Mouse (Mus musculus) CH12.LX (cell line): ENCODE results near the gene Krt42.
"Not testable (repeated sequence)": the region's sequence is repeated elsewhere in the genome, so short reads cannot be mapped to it uniquely, and the experiment has no call there.

ENCODE experiments used
- BHLHE40 ChIP-seq: IDR thresholded peaks from 2 replicates; pipeline ENCODE4 v1.6.1; 2011; ENCODE audit warnings: mild to moderate bottlenecking, low read depth, low read length, improper control_type of control experiment
- CHD1 ChIP-seq: IDR thresholded peaks from 2 replicates; pipeline ENCODE4 v1.6.1; 2012; ENCODE audit warnings: low read depth, low read length, improper control_type of control experiment, inconsistent platforms
- CHD2 ChIP-seq: IDR thresholded peaks from 2 replicates; pipeline ENCODE4 v1.6.1; 2011; ENCODE audit warnings: low read length, improper control_type of control experiment
- CTCF ChIP-seq, 2 experiments: IDR thresholded peaks in 1 of 2; conservative IDR thresholded peaks in 1 of 2; 2 replicates each; pipeline ENCODE4 v1.5.1; 2011 to 2012; ENCODE audit warnings: low read depth in 2 of 2, low read length in 2 of 2, improper control_type of control experiment in 1 of 2, inconsistent platforms in 1 of 2, mild to moderate bottlenecking in 1 of 2, moderate library complexity in 1 of 2
- EP300 ChIP-seq: IDR thresholded peaks from 2 replicates; pipeline ENCODE4 v1.6.1; 2011; ENCODE audit warnings: low read length, improper control_type of control experiment
- MAFK ChIP-seq: IDR thresholded peaks from 2 replicates; pipeline ENCODE4 v1.6.1; 2011; ENCODE audit warnings: low read length, improper control_type of control experiment; ENCODE audit not compliant: insufficient replicate concordance
- MEF2A ChIP-seq: IDR thresholded peaks from 2 replicates; pipeline ENCODE4 v1.6.1; 2014; ENCODE audit warnings: low read depth, mild to moderate bottlenecking, inconsistent platforms, low read length, improper control_type of control experiment, borderline replicate concordance
- POLR2A ChIP-seq: IDR thresholded peaks from 2 replicates; pipeline ENCODE4 v1.6.1; 2011; ENCODE audit warnings: low read depth, mild to moderate bottlenecking, improper control_type of control experiment, low read length
- ZNF384 ChIP-seq: IDR thresholded peaks from 2 replicates; pipeline ENCODE4 v1.6.1; 2012; ENCODE audit warnings: low read depth, low read length, improper control_type of control experiment, inconsistent platforms

GRCm38 (mm10) chr11:100240272-100240671 is 29.4 kb downstream of the Krt42 start:
- not testable (repeated sequence) for TF ChIP-seq POLR2A; EP300; CHD2; CHD1; BHLHE40; ZNF384; MEF2A; CTCF (conservative IDR thresholded peaks at IDR 0.05 in 1 of 2, IDR thresholded peaks at IDR 0.05 in 1 of 2; ENCODE audit: low read depth in 2 of 2, low read length in 2 of 2); MAFK
